Mouse (Mus musculus): Measurements from ENCODE around the gene Atp10b.
"Not testable (repeated sequence)": the region's sequence is repeated elsewhere in the genome, so short reads cannot be mapped to it uniquely, and the experiment has no call there.

Gene Atp10b

GRCm38 (mm10) chr11:43149577-43149976 lies at the start of gene Atp10b:
Gene Atp10b, plus strand, starts transcription at chr11:43149877.
- no peak for DNase-seq (ENCODE audit: low spot score in 2 of 2)

DNA sequence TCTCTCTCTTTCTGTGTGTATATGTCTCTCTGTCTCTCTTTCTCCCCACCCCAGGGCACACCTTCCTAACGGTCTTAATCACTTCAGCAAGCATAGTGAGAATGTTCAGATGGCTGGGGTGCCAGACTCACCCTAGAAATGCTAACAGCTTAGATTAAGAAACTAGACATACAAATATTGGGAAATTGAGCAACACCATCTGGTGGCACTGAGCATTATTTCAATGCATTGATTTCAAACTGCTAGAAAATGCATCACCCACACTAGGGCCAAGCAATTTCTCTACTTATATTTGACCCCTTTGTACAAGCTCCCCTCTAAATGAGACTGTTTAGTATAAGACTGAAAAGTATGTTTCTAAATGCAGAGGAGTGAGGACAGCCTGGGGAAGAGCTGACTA lies 48.3 kb upstream of the Atp10b start:
- DNase-seq (ENCODE audit: low spot score in 2 of 2): no peak

DNA sequence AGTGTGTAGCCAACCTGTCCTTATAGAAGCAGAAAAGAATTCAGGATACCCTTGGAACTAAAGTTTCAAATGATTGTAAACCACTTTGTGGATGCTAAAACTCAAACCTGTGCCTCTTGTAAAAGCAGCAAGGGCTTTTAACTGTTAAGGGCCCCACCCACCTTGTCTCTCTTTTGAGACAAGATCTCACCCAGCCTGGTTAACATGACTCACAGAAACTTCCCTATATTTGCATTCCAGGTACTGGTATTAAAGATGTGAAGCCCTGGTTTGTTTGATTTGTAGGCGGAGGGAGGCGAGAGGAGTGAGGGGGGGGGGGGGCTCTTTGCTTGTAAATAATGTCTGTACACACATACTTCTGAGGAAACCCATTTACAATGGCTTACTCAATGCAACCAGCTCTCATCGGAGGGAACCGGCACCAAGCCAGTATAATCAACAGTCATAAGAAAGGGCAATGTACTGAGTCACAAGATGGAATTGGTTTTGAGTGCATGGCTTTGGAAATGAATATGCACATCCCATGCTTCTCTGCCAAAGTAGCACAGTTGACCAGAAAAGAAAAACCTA lies 23.7 kb upstream of the Atp10b start:
- DNase-seq (ENCODE audit: low spot score in 2 of 2): no peak

DNA sequence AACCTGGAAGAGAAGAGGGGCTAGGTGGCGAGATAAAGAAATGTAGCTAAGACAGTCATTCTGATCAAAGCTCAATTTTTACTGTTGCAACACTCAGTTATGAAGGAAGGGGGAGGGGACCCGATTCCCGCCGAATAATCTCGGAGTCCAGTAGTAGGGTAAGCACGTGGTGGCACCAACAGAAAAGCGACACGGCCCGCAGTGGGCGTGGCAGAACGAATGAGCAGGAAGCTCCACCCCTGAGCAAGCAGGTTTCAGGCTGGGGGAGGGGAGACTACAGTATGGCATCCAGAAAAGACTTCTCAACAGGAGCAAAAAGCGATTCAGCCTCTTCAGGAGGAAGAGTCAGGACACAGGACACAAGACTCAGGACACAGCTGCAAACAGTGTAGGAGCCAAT lies 23.1 kb upstream of the Atp10b start:
- not testable (repeated sequence) for DNase-seq (ENCODE audit: low spot score in 2 of 2)

- no peak for DNase-seq (ENCODE audit: low spot score in 2 of 2)
These were observed 8.4 kb upstream of the Atp10b start for GRCm38 (mm10) chr11:43141296-43141695.

- DNase-seq (ENCODE audit: low spot score in 2 of 2): no peak
These were observed 6.9 kb upstream of the Atp10b start for GRCm38 (mm10) chr11:43142811-43143210.

GRCm38 (mm10) chr11:43144178-43144577 lies 5.5 kb upstream of the Atp10b start:
- no peak for DNase-seq (ENCODE audit: low spot score in 2 of 2)

DNA sequence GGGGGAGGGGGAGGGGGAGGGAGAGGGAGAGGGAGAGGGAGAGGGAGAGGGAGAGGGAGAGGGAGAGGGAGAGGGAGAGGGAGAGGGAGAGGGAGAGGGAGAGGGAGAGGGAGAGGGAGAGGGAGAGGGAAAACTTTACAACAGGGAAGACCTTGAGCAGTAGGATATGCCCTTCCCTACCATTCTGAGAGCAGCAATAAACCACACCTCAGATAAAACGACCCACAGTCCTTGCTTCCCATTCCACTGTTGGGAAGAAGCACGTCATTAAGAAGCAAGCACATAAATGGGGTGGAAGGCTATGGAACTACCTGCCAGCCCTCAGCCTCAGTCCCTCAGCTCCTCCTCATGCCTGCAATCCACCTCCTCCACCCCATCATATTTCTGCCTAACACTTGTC lies 4.8 kb upstream of the Atp10b start:
- DNase-seq (ENCODE audit: low spot score in 2 of 2): not testable (repeated sequence)

DNA sequence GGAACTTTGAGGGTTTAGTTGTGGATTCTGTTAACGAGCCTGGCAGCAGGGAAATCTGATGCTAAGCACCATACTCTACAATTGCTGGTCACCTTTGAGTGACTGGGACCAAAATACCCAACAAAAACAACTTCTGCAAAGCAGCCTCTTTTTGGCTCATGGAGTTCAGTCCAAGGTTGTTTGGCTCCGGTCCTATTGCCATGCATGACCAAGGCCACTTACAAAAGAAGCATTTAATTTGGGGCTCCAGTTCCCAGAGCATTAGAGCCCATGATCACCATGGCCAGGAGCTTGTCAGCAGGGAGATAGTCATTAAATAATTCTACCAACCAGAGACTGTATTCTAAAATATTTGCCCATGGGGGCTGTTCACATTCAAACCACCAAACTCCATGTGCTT lies 2.3 kb upstream of the Atp10b start:
- no peak for DNase-seq (ENCODE audit: low spot score in 2 of 2)

- DNase-seq (ENCODE audit: low spot score in 2 of 2): no peak
These were observed 1.3 kb upstream of the Atp10b start for GRCm38 (mm10) chr11:43148341-43148740.

DNA sequence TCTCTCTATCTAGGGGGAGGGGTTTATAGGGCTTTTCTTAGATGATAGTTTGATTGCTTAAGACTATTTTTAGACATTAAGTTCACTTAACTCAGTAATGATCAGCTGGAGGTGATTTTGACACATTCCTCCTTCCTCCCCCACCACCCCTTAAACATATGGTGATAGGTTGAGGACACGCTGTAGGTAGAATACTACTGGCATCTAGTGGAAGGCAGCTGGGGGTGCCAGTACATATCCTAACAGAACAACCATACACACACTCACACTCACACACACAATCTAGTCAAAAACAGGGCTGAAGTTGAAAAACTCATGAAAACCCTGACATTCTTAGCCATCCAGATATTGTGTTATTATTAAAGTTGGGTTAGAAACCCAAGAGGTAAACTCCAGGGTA lies 5.3 kb downstream of the Atp10b start:
- DNase-seq (ENCODE audit: low spot score in 2 of 2): no peak

- DNase-seq (ENCODE audit: low spot score in 2 of 2): no peak
These were observed 5.7 kb downstream of the Atp10b start for GRCm38 (mm10) chr11:43155417-43155816.

DNA sequence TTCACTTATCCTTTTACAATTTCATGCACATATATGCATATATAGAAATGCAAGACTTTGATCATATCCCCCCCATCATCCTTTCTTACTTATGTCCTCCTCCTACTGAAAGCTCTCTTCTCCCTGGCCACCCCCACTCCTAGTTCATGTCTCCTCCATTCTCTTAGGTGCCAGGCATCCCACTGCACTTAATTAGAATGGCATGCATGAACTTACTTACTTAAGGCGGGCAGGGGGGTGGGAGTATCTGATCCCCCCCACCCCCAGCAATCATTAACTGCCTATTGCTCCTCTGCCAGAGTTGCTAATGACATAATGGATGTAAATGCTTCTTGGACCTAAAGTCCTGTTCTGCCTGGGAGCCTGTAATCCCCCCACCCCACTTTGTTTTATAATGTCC lies 9.1 kb downstream of the Atp10b start:
- no peak for DNase-seq (ENCODE audit: low spot score in 2 of 2)

DNA sequence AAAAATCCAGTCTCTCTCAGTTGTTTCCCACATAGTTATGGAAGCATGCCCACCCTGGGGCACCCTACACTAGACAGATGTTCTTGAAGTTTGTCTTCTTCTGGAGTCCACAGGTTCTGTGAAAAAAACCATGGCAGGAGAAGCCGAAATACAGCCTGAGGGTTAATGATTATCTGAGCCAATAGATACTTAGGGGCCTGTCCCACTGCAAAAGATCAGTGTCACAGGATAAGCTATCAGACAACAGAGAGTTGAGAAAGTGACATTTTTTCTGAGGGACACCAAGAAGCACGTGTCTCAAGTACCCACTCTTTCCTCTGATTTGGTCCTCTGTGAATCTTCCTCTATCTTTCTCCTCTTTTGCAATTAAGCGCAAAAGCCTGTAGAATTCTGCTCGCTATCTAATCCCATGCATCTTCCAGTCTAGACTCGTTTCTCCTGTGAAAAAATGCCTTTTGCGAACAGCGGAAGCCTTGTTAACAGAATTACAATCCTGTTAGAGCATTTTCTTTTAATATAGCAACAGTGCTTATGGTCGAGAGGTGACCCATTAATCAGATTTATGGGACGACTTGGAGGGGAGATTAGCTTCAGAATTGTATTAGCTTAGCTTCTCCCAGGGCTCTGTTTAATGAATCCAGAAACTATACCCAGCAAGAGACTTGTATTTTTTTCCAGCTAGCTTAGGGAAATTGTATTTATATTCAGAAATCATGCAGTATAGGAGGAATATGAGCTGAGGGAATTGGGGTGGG lies 10.7 kb downstream of the Atp10b start:
- no peak for DNase-seq (ENCODE audit: low spot score in 2 of 2)

GRCm38 (mm10) chr11:43170601-43171000 lies 20.9 kb downstream of the Atp10b start:
- DNase-seq (ENCODE audit: low spot score in 2 of 2): no peak

DNA sequence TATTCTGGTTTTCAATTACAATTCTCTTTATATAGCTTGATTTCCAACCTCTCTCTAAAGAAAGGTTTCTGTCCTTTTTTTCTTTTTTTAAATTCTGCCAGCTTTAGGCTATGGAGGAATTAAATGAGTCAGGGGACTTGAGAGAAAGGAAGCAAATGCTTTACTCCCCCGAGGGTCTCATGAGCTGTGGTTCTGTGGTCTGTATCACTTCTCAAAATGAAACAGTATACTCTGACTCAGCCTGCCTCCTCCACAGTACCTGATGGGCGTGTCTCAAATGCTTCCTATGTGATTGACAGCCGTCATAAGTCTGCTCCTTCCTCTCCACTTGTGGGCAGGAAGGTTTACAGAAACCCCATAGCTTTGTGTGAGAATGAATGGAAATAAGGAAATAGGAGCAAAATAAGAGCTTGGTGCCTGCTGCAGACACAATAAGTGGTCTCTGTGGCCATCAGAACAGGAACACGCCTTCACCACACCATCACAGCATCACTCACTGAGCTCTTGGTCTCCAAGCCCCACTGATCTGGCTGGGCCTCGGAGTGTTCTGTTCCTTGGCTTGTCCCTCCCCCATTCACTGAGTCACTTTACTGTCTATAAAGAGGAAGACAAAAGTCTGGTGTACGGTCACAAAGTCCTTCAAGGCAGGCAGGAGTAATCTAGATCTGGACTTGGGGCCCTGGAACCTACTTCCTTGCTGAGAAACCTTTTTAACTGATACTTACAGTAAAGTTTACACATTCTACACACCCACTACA lies 24.9 kb downstream of the Atp10b start:
- no peak for DNase-seq (ENCODE audit: low spot score in 2 of 2)

DNA sequence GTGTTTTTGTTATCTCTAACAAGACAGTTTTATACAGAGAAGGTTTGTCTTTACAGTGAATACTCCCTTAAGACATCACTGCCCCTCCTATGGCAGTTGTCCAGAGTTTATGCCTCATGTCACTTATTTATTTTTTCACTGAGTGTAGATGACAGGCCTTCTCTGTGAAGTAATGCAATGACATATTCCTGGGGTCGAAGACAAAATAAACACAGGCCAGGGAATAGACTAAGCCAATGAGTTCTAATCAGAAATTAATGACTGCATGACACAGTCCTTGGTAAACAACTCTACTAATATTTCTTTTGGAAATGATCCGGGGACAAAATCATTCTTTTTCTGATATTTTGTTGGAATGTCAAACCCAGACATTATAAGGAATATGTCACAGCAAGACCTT lies 32.7 kb downstream of the Atp10b start:
- DNase-seq (ENCODE audit: low spot score in 2 of 2): no peak

DNA sequence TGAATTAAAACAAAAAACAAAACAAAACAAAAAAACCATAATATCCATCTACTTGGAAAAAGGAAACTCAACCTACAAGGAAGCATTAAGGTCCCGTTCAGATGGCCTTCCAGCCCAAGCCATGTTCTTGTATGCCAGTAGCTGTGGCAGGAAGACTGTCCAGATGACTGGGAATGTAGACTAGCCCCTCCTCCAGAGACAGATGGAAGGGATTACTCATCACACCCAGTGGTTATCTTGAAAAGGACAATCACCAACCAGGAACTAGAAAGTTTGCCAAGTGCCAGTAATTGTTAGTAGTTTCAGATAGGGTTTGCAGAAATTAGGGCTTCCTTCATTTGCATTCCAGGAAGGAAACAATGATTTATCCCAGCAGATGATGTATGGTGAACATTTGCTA lies 33.1 kb downstream of the Atp10b start:
- DNase-seq (ENCODE audit: low spot score in 2 of 2): no peak

DNA sequence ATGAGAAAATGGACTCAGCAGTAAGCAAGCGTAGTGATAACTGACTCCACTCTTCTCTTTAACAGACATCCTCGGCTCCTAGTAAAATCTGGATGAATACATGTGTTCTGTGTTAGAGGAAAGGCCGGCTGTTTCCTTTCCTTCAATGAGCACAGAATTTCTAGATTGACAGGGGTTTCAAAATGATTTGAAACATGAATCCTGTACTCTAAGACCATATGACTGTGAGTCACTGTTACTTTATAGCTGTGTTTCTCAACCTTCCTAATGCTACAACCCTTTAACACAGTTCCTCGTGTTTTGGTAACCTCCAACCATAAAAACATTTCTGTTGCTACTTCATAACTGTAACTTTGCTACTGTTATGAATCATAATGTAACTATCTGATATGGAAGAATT lies 33.8 kb downstream of the Atp10b start:
- DNase-seq (ENCODE audit: low spot score in 2 of 2): no peak

DNA sequence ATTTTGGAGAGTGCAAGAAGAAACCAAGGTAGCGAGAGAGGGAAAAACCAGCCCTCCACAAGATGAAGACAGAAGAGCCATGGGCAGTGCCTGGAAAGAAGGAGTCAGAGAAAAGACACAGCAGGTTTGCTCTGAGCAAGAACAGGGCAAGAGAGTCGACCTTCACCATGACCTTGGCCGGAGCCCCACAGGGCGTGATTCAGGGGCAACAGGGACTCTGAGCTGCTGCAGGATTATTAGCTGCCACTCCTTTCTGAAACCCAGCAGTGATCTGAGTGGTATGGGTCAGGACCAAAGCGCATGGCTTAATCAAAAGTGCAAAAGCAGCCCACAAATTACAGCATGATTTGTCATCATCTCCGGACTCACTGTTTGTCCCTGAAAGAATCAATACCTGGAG lies 36.6 kb downstream of the Atp10b start:
- DNase-seq (ENCODE audit: low spot score in 2 of 2): no peak

DNA sequence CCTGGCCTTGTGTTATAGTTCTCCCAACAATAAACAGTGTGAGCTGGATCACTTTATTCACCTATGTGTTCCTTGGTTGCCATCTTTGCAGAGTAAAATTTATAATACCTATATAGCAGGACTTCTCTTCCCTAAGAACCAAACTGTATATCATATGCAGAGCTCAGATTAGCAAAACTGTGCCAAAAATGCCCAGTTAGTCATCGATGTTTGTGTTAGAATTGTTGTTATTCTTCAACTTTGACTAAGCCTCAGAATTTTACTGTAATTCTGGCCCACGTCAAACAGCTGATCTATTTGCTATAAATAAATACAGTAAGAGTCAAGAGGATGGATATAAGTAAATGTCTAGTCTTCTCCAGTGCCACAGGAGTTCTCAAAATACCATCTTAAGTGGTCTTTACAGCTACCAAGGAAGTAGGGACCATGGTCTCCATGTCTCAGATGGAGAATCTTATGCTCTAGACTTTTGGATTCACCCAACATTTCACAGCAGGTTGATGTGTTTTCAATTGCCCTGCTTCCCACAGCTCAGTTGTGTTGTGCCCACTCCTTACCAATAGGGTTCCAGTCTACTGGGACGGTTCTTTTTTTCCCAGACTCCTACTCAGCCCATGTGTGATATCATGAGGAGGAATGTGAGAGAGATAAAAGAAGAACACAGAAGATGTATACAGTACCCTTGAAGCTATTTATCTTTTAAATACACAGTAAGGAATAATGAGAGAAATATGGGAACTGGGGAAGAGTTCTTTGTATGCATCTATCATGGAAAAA lies 40.3 kb downstream of the Atp10b start:
- DNase-seq (ENCODE audit: low spot score in 2 of 2): no peak

GRCm38 (mm10) chr11:43198811-43199210 lies 49.1 kb downstream of the Atp10b start:
- DNase-seq (ENCODE audit: low spot score in 2 of 2): no peak
